7 mouse cellular contexts compared by ENCODE assay signal in the genomic region with DNA sequence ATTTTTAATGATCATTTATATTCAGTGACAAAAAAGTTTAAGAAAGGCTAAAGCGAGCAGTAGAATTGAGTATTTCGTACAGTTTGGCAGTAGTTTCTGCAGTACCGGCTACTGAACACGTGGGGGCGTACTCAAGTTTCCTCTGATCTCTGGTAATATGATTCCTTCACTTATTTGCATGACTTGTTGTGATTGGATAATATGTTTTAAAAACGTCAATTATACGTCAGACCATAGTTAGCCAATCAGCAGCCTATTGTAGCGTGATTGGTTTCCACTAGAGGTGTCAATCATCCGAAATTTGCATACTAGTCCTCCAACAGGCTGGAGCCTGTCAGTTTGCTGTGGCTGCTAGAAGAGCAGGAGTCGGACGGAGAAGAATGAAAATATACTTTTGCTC.
DNase-seq lines count a peak whose midpoint lies in the region; ATAC-seq and TF ChIP-seq lines count a peak whose summit lies in the region.

No protein-coding gene starts in this region.

- no peak overlapping the region for H3K27ac ChIP-seq in ES-E14 (ENCODE audit: insufficient read depth, low read depth, low read length, poor library complexity, severe bottlenecking)
- H3K27ac ChIP-seq in forebrain, postnatal 0 days (ENCODE audit: low read depth, low read length), result no peak overlapping the region
- H3K27ac ChIP-seq in hindbrain, embryonic 12.5 days, result no peak overlapping the region
- peak overlapping the region; percentile 87 for H3K27ac ChIP-seq in limb, embryonic 14.5 days (replicated peaks; ENCODE audit: low read depth, low read length)
- H3K27ac ChIP-seq in midbrain, embryonic 13.5 days, result no peak overlapping the region

- H3K4me2 ChIP-seq in forebrain, postnatal 0 days (ENCODE audit: low read depth), result no peak overlapping the region
- no peak overlapping the region; the same call in 1 of the 2 replicates for H3K4me2 ChIP-seq in hindbrain, embryonic 12.5 days (replicated peaks)
- H3K4me2 ChIP-seq in limb, embryonic 14.5 days (replicated peaks; ENCODE audit: low read depth, low read length, severe bottlenecking), result peak overlapping the region; percentile 60; the same call in 1 of the 2 replicates
- no peak overlapping the region for H3K4me2 ChIP-seq in midbrain, embryonic 13.5 days (replicated peaks)

- in situ Hi-C loops in ES-E14 (cut with MboI; ENCODE audit: low sequenced_read_pairs in 2 of 2, unreplicated experiment in 2 of 2), result loop anchor here (5.0 to 25.0 kb wide), 5 partner anchors 359 to 1144 kb away; partner anchors contain the start of genes Evx1 (in 1 of the 2), Hoxa2 (in 1 of the 2) and Hoxa7 (in 1 of the 2)

- ATAC-seq in forebrain, postnatal 0 days, result peak; percentile 75
- ATAC-seq in hindbrain, embryonic 12.5 days (ENCODE audit: low FRiP score), result peak; percentile 38
- peak; percentile 80 for ATAC-seq in limb, embryonic 14.5 days (ENCODE audit: low FRiP score, low read depth)
- ATAC-seq in midbrain, embryonic 13.5 days, result peak; percentile 53

- no peak for DNase-seq in ES-E14 (ENCODE audit: low read depth, low spot score)
- peak; percentile 97 for DNase-seq in brain, embryonic 14.5 days (ENCODE audit: low read depth)
- peak; percentile 81 for DNase-seq in forebrain, postnatal 0 days
- peak; percentile 99 for DNase-seq in limb, embryonic 14.5 days (ENCODE audit: low spot score)
- no peak for DNase-seq in frontal cortex, postnatal 25 days (ENCODE audit: low spot score in 2 of 2)

- peak overlapping the region in 1 of 2 experiments; percentile 45; a peak in 2 of 4 replicates for H3K4me3 ChIP-seq in ES-E14 (ENCODE audit: insufficient read depth in 1 of 2, low read depth in 1 of 2, low read length in 2 of 2, poor library complexity in 1 of 2, severe bottlenecking in 1 of 2)
- H3K4me3 ChIP-seq in forebrain, postnatal 0 days (ENCODE audit: low read depth, low read length), result no peak overlapping the region
- H3K4me3 ChIP-seq in hindbrain, embryonic 12.5 days, result no peak overlapping the region
- H3K4me3 ChIP-seq in limb, embryonic 14.5 days (replicated peaks; ENCODE audit: low read length), result no peak overlapping the region
- no peak overlapping the region for H3K4me3 ChIP-seq in midbrain, embryonic 13.5 days (replicated peaks)

- 0 out of 2 replicates have a peak, but pooled peaks have one; percentile 17 for TF ChIP-seq POLR2A in brain, embryonic 14.5 days (IDR thresholded peaks at IDR 0.05; ENCODE audit: borderline replicate concordance, extremely low read depth, insufficient read depth, insufficient read length, poor library complexity, severe bottlenecking)
- peak; percentile 98; the same call in 1 of the 2 replicates for TF ChIP-seq POLR2A in limb, embryonic 14.5 days (IDR thresholded peaks at IDR 0.05; ENCODE audit: borderline replicate concordance, extremely low read depth, insufficient read depth, insufficient read length)

- peaks cover 0 to 4% of the 10 kb centered on the region in 2 experiments; a peak in 1 of 4 replicates for H3K4me1 ChIP-seq in ES-E14 (ENCODE audit: control insufficient read depth in 2 of 2, insufficient read depth in 2 of 2, low read length in 2 of 2, poor library complexity in 1 of 2)
- H3K4me1 ChIP-seq in forebrain, postnatal 0 days (ENCODE audit: insufficient read depth), result no peaks in the 10 kb centered on the region
- H3K4me1 ChIP-seq in hindbrain, embryonic 12.5 days, result peaks cover 38% of the 10 kb centered on the region
- H3K4me1 ChIP-seq in limb, embryonic 14.5 days (ENCODE audit: control insufficient read depth, insufficient read depth, low read length), result peaks cover 42% of the 10 kb centered on the region
- peaks cover 43% of the 10 kb centered on the region for H3K4me1 ChIP-seq in midbrain, embryonic 13.5 days (replicated peaks)

- no peaks in the 10 kb centered on the region for H3K9me3 ChIP-seq in ES-E14 (ENCODE audit: control insufficient read depth, insufficient read depth, low read depth, low read length)
- no peaks in the 10 kb centered on the region for H3K9me3 ChIP-seq in forebrain, postnatal 0 days (ENCODE audit: low read length)
- H3K9me3 ChIP-seq in hindbrain, embryonic 12.5 days (replicated peaks), result no peaks in the 10 kb centered on the region
- H3K9me3 ChIP-seq in limb, embryonic 14.5 days (ENCODE audit: control insufficient read depth, low read length), result no peaks in the 10 kb centered on the region
- H3K9me3 ChIP-seq in midbrain, embryonic 13.5 days, result no peaks in the 10 kb centered on the region

- WGBS in forebrain, postnatal 0 days, result 2% methylated on average over 11 of the region's 11 CpGs
- under 1% methylated on average over 11 of the region's 11 CpGs for WGBS in hindbrain, embryonic 12.5 days
- under 1% methylated on average over 11 of the region's 11 CpGs for WGBS in limb, embryonic 14.5 days
- WGBS in midbrain, embryonic 13.5 days, result under 1% methylated on average over 11 of the region's 11 CpGs

- H3K9ac ChIP-seq in ES-E14 (ENCODE audit: insufficient read depth, low read depth, low read length, poor library complexity, severe bottlenecking), result no peak overlapping the region
- no peak overlapping the region for H3K9ac ChIP-seq in forebrain, postnatal 0 days
- no peak overlapping the region for H3K9ac ChIP-seq in hindbrain, embryonic 12.5 days
- no peak overlapping the region for H3K9ac ChIP-seq in limb, embryonic 14.5 days (ENCODE audit: low read depth, low read length, severe bottlenecking)
- no peak overlapping the region for H3K9ac ChIP-seq in midbrain, embryonic 13.5 days (replicated peaks)

- peak; percentile 62; the same call in 1 of the 2 replicates for TF ChIP-seq CTCF in brain, embryonic 14.5 days (IDR thresholded peaks at IDR 0.05; ENCODE audit: borderline replicate concordance, extremely low read depth, insufficient read depth, insufficient read length)
- peak; percentile 52 for TF ChIP-seq CTCF in forebrain, postnatal 0 days (IDR thresholded peaks at IDR 0.05; ENCODE audit: low read depth)

- peaks cover 51% of the 10 kb centered on the region for H3K27me3 ChIP-seq in forebrain, postnatal 0 days (ENCODE audit: insufficient read depth, low read length)
- H3K27me3 ChIP-seq in hindbrain, embryonic 12.5 days, result peaks cover 22% of the 10 kb centered on the region
- H3K27me3 ChIP-seq in limb, embryonic 14.5 days (ENCODE audit: control insufficient read depth, insufficient read depth, low read length), result peaks cover 8% of the 10 kb centered on the region
- H3K27me3 ChIP-seq in midbrain, embryonic 13.5 days, result peaks cover 48% of the 10 kb centered on the region

- H3K36me3 ChIP-seq in ES-E14 (ENCODE audit: control insufficient read depth, insufficient read depth, low read length, poor library complexity, severe bottlenecking), result no peaks in the 10 kb centered on the region
- no peaks in the 10 kb centered on the region for H3K36me3 ChIP-seq in forebrain, postnatal 0 days (ENCODE audit: insufficient read depth)
- H3K36me3 ChIP-seq in hindbrain, embryonic 12.5 days, result no peaks in the 10 kb centered on the region
- H3K36me3 ChIP-seq in limb, embryonic 14.5 days (ENCODE audit: control insufficient read depth, insufficient read depth, low read length), result no peaks in the 10 kb centered on the region
- H3K36me3 ChIP-seq in midbrain, embryonic 13.5 days, result no peaks in the 10 kb centered on the region

TF ChIP-seq in ES-E14, 5 proteins besides CTCF, POLR2A, EP300 and RAD21:
- peak; percentile 77 for TF ChIP-seq CHD2 (IDR thresholded peaks at IDR 0.05; ENCODE audit: low read depth, low read length)
- no peak for TF ChIP-seq HCFC1 (IDR thresholded peaks at IDR 0.05; ENCODE audit: borderline replicate concordance, insufficient read depth, low read length)

Comparison
In these comparisons a context has a peak if more than half of its experiments do, and no peak if none do; other contexts are left out.
1. DNase-seq: peak in brain, embryonic 14.5 days (single experiment), forebrain, postnatal 0 days (single experiment) and limb, embryonic 14.5 days (single experiment); none in ES-E14 (single experiment) and frontal cortex, postnatal 25 days (0 of 2).
2. Peak in every context shown above with its lines, with median percentiles within 50 percentile points of each other: ATAC-seq.